Mouse (Mus musculus) sigmoid colon, adult 10 weeks (tissue): ENCODE measurements around the gene Gm29427. TPM values are rescaled to one million over a fixed set of nuclear protein-coding genes. Genes with fewer than 3 reads are reported as not detected.

Source experiments
- polyA plus RNA-seq: library from polyadenylated mRNA; stranded (reverse); fragments of 350-450 nt; fragmentation: Illumina TruSeq; extraction: RNeasy Lipid Tissue Mini Kit (QIAGEN cat#74804); gene quantifications from one replicate; pipeline ENCODE4 v1.2.3, GENCODE M21; 2014; ENCODE audit warnings: low read depth, low replicate concordance

The Gm29427 gene
- 1.4 TPM for polyA plus RNA-seq

DNA sequence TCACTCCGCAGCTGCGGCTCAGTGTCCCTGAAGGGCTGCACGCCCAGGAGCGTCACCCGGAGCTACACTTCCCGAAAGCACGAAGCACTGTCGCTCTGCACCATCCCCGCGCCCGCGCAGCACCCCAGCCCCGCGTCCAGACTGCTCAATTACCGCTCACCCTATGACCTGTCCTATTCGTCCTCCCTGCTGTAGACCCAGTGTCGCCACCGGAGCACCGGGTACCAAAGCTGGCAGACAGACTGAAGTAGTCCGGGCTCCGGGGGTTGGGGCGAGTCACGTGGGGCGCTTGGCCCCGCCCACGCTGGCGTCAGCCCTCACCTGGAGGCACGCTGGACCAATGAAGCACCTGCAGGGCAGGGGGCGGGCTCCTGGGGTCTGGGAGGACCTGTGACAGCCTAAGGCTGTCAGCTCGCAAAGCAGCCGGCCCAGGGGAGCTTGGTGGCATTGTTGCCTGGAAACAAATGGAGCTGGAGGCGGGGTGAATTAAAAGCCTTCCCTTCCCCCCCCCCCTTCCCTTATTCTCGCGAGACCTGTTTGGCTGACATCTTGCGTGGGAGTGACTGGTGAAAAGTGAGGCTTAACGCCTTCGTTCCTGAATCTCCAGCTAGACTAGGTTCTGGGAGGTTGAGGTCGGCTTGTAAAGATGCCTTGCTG is at the start of gene Gm29427:
Gene Gm29427 (minus strand): TSS at position 239 of the 657 bp plus-strand sequence.

DNA sequence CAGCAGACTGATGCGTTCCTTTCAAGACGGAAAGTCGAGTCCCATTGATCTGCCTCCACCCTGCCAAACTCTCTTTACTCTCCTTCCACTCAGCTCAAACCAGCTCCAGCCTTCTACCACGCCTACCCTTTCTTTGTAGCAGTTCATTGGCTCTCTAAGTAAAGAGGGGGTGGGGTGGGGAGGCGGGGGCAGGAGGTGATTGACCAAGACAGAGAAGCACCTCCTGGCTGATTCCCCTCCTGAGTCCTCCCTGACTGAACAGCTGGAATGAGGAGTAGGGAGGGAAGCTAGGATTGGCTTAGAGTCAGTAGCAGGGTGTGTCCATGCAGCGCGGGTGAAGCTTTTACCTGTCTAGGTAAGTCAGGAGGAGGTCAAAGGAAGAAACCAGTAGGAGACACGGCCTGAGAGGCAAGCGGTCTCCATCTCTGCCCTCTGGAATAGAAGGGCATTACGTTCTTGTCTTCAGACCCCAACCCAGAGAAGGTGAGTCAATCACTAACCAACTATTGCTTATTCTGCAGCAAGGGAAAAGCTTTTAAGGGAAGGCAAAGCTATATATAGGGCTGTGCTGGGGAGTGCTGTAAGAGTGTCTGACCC is 16.2 kb upstream of the Gm29427 start, which contains the start of gene AA986860:
Gene AA986860 (plus strand): TSS at position 236 of the 597 bp plus-strand sequence.

DNA sequence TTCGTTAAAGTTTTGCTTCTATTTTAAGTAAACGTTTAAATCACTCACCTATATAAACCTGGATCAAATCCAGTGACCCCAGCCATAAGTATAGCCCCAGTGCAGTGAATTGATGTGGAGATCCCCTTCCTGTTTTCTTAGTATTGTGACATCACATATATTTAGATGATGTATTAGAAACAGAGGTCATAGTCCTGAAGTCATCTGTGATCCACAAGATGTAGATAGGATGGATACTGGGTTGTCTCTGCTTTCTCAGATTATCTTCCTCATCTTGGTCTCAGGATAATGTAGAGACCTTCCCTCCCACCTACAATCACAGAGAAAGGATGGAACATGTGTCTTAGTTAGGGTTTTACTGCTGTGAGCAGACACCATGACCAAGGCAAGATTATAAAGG is 13.6 kb upstream of the Gm29427 start, which contains the start of gene Pfkfb2:
Gene Pfkfb2 (minus strand): TSS at position 101 of the 400 bp plus-strand sequence.

DNA sequence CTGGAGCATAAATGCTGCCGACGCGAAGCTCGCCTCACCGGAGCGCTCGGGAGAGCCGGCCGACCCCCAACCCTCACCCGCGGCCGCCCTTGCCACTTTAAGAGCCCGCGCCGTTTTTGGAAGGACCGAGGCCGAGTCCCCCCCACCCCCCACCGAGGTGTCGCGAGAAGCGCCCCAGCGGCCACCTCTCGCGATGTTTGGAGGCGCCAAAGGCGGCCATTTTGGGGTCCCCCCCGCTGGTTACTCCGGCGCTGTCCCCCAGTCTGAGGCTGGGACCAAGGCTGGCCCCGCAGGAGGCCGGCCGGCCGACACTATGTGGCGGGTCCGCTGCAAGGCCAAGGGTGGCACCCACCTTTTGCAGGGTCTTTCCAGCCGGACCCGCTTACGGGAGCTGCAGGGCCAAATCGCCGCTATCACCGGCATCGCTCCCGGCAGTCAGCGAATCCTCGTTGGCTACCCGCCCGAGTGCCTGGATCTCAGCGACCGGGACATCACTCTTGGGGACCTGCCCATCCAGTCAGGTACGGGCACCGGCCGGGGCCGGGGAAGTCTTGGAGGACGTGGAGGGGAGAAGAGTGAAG is 1.8 kb upstream of the Gm29427 start, which contains the start of gene Yod1:
Gene Yod1 (plus strand): TSS at position 37 of the 581 bp plus-strand sequence.

DNA sequence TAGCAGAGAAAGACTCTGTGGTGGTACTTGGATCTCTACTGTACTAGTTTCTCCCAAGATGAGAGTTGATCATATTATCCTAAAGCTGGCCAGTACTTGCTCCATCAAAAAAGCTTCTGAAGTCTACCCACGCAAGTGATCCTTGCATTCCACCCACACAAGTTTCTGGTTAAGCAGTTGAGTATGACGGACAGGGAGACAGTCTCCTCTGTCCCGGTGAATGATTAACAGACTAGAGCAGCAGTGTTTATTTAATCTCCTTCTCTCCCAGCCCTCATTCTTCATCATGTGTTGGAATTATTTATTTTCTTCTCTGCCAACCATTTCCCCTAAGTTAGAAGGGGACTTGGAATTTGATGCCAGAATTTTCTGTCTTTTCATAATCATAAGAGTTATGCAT is 54.1 kb downstream of the Gm29427 start, which contains the start of gene C4bp:
Gene C4bp (minus strand): TSS at position 179 of the 400 bp plus-strand sequence.

DNA sequence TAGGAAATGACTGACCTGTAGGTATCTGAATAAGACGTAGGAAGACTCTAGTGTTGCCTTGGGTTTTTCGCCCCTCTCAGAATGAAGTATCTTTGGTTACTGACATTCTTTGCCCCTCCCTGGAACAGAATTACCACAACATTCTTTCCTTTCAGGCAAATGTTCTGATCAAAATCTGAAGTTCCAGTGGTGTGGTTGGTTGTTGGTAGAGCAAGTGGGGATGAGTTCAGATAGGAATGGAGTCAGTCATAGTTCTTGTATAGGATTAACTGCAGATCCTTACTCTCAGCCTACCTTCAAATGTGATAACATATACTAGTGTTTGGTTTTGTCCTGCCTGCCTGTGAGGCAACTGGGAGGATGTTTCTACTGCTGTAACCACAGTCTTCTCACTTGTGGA is 86.1 kb downstream of the Gm29427 start, which contains the start of gene Zp3r:
Gene Zp3r (minus strand): TSS at position 101 of the 400 bp plus-strand sequence.

Other genes starting within 250 kb of the Gm29427 start
- not detected for gene Zp3r, start 86.2 kb downstream of the Gm29427 start, polyA plus RNA-seq
- gene C4bp, start 54.2 kb downstream of the Gm29427 start, polyA plus RNA-seq: 17.3 TPM
- 17.3 TPM for gene Yod1, start 1.5 kb upstream of the Gm29427 start, polyA plus RNA-seq
- gene Pfkfb2, start 13.5 kb upstream of the Gm29427 start, polyA plus RNA-seq: 46.4 TPM
- gene AA986860, start 16.2 kb upstream of the Gm29427 start, polyA plus RNA-seq: 4.5 TPM
- 0.73 TPM for gene Fcamr, start 85.1 kb upstream of the Gm29427 start, polyA plus RNA-seq
- gene Pigr, start 110.9 kb upstream of the Gm29427 start, polyA plus RNA-seq: 2,676 TPM
- 8.6 TPM for gene Fcmr, start 149.9 kb upstream of the Gm29427 start, polyA plus RNA-seq
- gene Il24, start 171.7 kb upstream of the Gm29427 start, polyA plus RNA-seq: not detected
- gene Il20, start 195.7 kb upstream of the Gm29427 start, polyA plus RNA-seq: not detected
- not detected for gene Il19, start 224.3 kb upstream of the Gm29427 start, polyA plus RNA-seq